Mouse (Mus musculus) spleen, adult 2 months (tissue): ENCODE data around the gene Kcnj4. TPM values are rescaled to one million over a fixed set of nuclear protein-coding genes. Genes with fewer than 3 reads are reported as not detected.

Source experiments
- DNase-seq, 2 experiments: peaks; one replicate each; pipeline versions ENCODE4 v3.0.0 to v3.0.0-alpha.2; 2012 to 2021; ENCODE audit warnings: low spot score in 2 of 2, low read depth in 1 of 2
- H3K27ac ChIP-seq: fragments of 200-500 bp; 2 replicates; pipeline ENCODE4 v1.5.1; 2012; ENCODE audit warnings: low read length, inconsistent platforms; ENCODE audit not compliant: insufficient read depth
- H3K27me3 ChIP-seq: fragments of 200-500 bp; 2 replicates; pipeline ENCODE4 v1.6.1; 2012; ENCODE audit warnings: mild to moderate bottlenecking, moderate library complexity, low read length, inconsistent platforms; ENCODE audit not compliant: control insufficient read depth, insufficient read depth
- H3K36me3 ChIP-seq: fragments of 200-500 bp; 2 replicates; pipeline ENCODE4 v1.6.1; 2012; ENCODE audit warnings: mild to moderate bottlenecking, low read length, inconsistent platforms; ENCODE audit not compliant: control insufficient read depth, insufficient read depth
- H3K4me1 ChIP-seq: fragments of 200-500 bp; 2 replicates; pipeline ENCODE4 v1.6.1; 2011; ENCODE audit warnings: inconsistent platforms; ENCODE audit not compliant: control insufficient read depth, insufficient read depth, insufficient read length
- H3K4me3 ChIP-seq: fragments of 200-500 bp; 2 replicates; pipeline ENCODE4 v1.5.1; 2011; ENCODE audit warnings: mild to moderate bottlenecking, inconsistent platforms; ENCODE audit not compliant: insufficient read depth, insufficient read length; ENCODE audit errors: extremely low read depth
- CTCF ChIP-seq: fragments of 200-500 bp; IDR thresholded peaks from 2 replicates; pipeline ENCODE4 v1.5.1; 2011; ENCODE audit warnings: mild to moderate bottlenecking, inconsistent platforms; ENCODE audit not compliant: insufficient read depth, insufficient read length, insufficient replicate concordance; ENCODE audit errors: extremely low read depth
- POLR2A ChIP-seq: fragments of 200-500 bp; IDR thresholded peaks from 2 replicates; pipeline ENCODE4 v1.6.1; 2011; ENCODE audit warnings: low read depth, low read length, inconsistent platforms
- WGBS: fragments of 180-500 bp; shearing (Covaris S2); methylation state at CpG from one replicate; pipeline ENCODE4 v1.1.7; 2018; 5-methylcytosine and 5-hydroxymethylcytosine counted together
- polyA plus RNA-seq: library from polyadenylated mRNA; depleted of rRNA; stranded (reverse); fragments of >200 nt; gene quantifications from 2 replicates; pipeline ENCODE4 v1.2.3, GENCODE M21; 2012

The Kcnj4 gene
- polyA plus RNA-seq, 1 experiment = not detected

DNA sequence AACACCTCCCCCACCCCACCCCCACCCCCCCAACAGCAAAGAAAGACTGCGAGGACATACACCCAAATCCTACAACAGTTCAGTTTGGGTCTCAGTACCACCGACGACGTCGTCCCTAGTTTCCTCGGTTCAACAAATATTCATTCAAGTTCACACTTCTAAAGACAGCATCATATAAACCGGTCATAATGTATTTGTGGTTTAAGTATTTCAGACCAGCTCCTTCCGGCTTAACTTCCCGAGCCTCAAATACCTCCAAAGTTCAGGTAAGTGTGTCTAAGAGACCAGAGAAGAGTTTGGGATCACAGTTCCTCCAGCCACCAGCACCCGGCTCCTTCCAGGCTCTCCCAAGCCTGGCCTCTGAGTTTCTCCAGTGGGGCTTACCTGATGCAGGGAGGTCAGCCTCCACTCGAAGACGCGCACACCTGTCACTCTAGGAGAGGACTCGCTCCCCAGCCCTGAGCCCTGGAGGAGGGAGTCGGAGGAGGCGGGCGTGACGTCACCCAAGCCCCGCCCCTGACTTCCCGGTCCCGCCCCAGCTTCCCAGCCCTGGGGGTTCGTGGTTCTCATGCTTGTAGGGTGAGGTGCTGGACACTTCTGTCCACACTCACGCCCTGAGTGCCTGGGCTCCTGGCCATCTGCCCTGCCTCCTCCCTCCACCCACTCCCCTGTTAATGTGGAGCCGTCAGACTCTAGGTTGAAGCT, 49.8 kb downstream of the Kcnj4 start, which contains the start of gene Csnk1e:
TSS of gene Csnk1e (minus strand) at position 461 of the 705 bp plus-strand sequence.
- TF ChIP-seq POLR2A = no peak
- no peak for TF ChIP-seq CTCF
- Histone ChIP-seq H3K4me3 (peak within 1 kb of the TSS; percentile 18; the same call in 1 of the 2 replicates), H3K27me3 (no peaks in the 10 kb centered on the region), H3K4me1 (peaks cover 4% of the 10 kb centered on the region; the same call in 1 of the 2 replicates), H3K27ac (no peak within 1 kb of the TSS), H3K36me3 (no peaks in the 10 kb centered on the region)
- WGBS = 3% methylated on average over 24 of the region's 24 CpGs
- peak in 1 of 2 experiments; percentile 37 for DNase-seq

DNA sequence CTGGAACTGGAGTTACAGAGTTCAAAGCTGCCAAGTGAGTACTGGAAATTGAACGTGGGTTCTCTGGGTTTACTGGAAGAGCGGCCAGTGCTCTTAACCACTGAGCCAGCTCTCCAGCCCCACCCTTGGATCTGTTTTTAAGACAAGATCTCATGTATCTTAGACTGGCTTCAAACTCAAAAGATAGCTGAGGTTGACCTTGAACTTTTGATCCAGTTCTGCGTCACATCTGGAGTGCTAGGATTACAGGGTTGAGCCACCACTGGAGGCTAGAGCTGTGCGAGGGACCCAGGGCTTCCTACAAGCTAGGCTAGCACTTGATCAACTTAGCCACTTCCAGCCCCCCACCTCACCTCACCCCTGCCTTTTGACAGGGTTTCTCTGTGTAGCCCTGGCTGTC, 51.2 kb downstream of the Kcnj4 start:
- Histone ChIP-seq H3K4me3 (no peak overlapping the region), H3K36me3 (no peaks in the 10 kb centered on the region), H3K4me1 (peaks cover 4% of the 10 kb centered on the region; the same call in 1 of the 2 replicates), H3K27ac (no peak overlapping the region), H3K27me3 (no peaks in the 10 kb centered on the region)
- DNase-seq = no peak
- 90% methylated on average over 4 of the region's 4 CpGs for WGBS
- TF ChIP-seq POLR2A (no peak), CTCF (no peak)

DNA sequence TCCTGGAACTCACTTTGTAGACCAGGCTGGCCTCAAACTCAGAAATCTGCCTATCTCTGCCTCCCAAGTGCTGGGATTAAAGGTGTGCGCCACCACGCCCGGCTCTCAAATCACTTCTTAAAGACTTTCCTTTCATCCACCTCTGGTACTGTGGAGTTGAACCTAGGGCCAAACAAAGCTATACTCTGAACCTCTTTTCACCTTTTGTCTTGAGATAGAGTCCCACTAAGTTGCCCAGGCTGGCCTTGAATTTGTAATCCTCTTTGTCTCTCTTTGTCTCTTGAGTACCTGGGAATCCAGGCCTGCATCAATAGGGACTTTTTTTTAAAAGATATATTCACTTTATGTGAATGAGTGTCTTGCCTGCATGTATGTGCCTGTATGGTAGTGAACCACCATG, 57.0 kb downstream of the Kcnj4 start:
- H3K27ac ChIP-seq = no peak overlapping the region
- no peak for TF ChIP-seq CTCF
- TF ChIP-seq POLR2A = no peak
- 94% methylated on average over 3 of the region's 3 CpGs for WGBS
- no peak for DNase-seq
- no peaks in the 10 kb centered on the region for H3K27me3 ChIP-seq
- H3K4me1 ChIP-seq = no peaks in the 10 kb centered on the region
- no peaks in the 10 kb centered on the region for H3K36me3 ChIP-seq
- no peak overlapping the region for H3K4me3 ChIP-seq

DNA sequence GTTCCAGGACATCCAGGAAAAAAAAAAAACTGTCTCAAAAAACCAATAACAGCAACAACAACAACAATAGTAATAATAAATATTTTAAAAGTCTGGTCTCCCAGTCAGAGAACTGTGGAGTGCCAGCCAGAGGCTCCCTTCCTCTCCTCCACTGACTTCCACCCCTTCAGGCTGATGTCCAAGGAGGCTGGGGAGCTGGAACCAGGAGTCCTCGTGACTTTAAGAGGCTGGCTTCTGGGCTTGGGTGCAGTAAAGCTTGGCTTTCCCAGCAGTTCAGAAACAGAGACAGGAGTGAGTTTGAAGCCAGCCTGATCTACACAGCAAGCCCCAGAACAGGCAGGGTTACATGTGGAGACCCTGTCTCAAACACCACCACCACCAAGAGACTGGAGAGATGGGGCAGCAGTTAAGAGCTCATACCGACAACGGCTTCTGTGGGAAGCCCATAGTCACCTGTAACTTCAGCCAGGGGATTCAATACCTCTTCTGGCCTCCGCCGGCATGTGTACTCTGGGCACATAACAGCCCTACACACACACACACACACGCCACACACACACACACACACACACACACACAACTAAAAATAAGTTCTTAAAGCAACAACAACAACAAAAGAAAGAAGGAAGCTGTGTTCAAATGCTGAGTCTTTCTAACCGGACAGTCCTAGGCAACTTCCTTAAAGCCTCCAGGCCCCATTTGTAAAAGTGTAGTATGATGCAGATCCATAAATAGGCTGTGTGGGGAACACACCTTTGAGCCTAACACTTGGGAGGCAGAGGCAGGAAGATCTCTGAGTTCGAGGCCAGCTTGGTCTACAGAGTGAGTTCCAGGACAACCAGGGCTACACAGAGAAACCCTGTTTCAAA, 59.0 kb downstream of the Kcnj4 start:
- Histone ChIP-seq H3K36me3 (no peaks in the 10 kb centered on the region), H3K4me3 (no peak overlapping the region), H3K27ac (0 out of 2 replicates have a peak overlapping the region, but pooled peaks have one; percentile 33), H3K4me1 (peaks cover 7% of the 10 kb centered on the region; the same call in 1 of the 2 replicates), H3K27me3 (no peaks in the 10 kb centered on the region)
- TF ChIP-seq POLR2A (no peak), CTCF (no peak)
- no peak for DNase-seq
- WGBS = 72% methylated on average over 8 of the region's 8 CpGs

DNA sequence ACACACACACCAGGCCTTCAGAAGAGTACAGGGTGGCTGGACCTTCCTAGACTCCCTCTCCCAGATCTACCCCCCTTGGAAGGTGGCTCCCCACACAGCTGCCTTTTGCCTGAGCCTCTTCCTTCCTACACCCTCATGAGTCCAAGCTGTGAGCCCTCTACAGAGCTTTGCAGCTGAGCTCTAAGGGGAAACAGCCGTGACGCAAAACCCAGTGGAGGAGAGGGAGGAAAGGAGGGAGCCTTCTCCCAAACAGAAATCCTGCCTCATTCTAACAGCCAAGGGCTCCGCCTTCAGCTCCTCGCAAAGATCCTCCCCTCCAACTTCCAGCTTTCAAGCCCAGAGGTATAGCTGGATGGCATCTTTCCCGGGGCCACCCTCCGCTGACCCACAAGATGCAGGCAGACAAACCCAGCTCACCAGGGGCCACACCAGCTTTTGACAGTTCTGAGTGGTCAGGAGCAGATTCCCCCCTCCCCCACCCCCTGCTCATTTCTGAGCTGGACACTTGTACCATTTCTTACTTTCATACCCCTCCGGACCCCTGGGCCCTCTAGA, 61.1 kb downstream of the Kcnj4 start:
- H3K36me3 ChIP-seq = no peaks in the 10 kb centered on the region
- H3K27ac ChIP-seq = no peak overlapping the region
- TF ChIP-seq POLR2A = no peak
- no peak for TF ChIP-seq CTCF
- WGBS = 81% methylated on average over 7 of the region's 7 CpGs
- no peak for DNase-seq
- peaks cover 8% of the 10 kb centered on the region; the same call in 1 of the 2 replicates for H3K4me1 ChIP-seq
- H3K27me3 ChIP-seq = no peaks in the 10 kb centered on the region
- H3K4me3 ChIP-seq = no peak overlapping the region

- H3K27me3 ChIP-seq = no peaks in the 10 kb centered on the region
- no peak overlapping the region for H3K27ac ChIP-seq
- TF ChIP-seq CTCF = no peak
- no peak for TF ChIP-seq POLR2A
- H3K36me3 ChIP-seq = no peaks in the 10 kb centered on the region
- 93% methylated on average over 9 of the region's 9 CpGs for WGBS
- H3K4me3 ChIP-seq = no peak overlapping the region
- H3K4me1 ChIP-seq = peaks cover 8% of the 10 kb centered on the region; the same call in 1 of the 2 replicates
- DNase-seq = no peak
Observed at GRCm38 (mm10) chr15:79442961-79443518, 62.0 kb downstream of the Kcnj4 start.
